Mouse (Mus musculus) testis, postnatal 10 days (tissue): ENCODE data around the gene Mdc1.

Experiments
- DNase-seq: peaks from one replicate; pipeline ENCODE4 v3.0.0; 2021; ENCODE audit warnings: low spot score

The Mdc1 gene

DNA sequence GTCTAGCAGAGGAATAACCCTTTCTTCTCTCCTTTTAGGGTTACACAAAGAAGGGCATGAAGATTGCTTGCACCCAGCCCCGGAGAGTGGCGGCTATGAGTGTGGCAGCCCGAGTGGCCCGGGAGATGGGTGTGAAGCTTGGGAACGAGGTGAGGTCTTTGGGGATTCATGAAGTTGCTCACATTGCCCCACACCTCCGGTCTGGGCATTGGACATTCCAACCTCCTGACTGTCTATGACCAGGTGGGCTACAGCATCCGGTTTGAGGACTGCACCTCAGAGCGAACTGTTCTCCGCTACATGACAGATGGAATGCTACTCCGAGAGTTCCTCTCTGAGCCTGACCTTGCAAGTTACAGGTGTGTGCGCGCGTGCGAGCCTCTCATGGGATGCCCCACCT lies 42.5 kb downstream of the Mdc1 start:
- no peak for DNase-seq

DNA sequence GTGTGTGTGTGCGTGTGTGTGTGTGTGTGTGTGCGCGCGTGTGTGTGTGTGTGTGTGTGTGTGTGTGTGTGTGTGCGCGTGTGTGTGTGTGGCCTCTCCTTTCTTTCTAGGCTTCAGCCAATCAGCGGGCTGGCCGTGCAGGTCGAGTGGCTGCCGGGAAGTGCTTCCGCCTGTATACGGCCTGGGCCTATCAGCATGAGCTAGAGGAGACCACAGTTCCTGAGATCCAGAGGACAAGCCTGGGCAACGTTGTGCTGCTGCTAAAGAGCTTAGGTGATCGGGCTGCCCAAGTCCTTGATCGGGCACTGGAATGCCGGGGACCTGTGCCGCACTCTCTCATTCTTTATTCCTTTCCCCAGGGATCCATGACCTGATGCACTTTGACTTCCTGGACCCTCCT lies 46.4 kb downstream of the Mdc1 start:
- no peak for DNase-seq

DNA sequence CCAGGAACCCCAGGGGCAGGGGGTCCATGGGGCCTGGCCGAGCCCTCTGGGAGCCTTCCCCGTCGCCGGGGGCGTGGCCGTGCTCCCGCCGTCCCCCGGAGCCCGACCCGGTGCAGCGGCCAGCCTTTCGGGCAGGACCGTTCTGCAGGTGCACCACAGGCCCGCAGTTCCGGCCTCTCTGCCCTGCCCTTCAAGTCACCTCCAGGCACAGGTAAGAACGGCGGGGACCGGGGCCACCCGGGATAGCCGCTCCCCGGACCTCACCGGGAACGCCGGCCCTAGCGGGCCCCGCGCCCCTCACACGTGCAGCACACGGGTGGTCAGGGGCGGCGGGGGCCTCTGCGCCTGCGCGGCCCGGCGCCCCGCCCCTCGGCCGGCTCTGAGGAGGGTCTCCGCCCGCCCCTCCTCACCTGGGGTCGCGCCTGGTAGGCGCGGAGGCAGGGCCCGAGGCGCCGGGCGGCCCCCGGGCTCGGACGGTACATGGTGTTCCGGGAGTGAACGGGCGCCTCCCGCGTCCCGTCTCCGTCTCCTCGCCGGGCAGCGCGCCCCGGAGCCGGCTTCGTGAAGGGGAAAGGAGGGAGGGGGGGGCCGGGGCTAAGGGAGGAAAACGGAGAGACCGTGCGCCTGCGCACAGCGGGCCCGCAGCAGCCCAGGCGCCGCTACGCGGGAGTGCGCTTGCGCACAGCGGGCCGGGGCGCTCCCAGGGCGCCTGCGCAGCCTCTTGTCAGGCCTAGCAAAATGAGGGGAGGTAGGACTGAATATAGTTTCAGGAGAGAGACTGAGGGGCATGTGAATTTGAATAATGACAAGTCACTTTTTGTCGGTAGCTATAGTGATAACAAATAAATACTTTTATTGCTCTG lies 55.7 kb downstream of the Mdc1 start, which contains the start of gene 2310061I04Rik:
Gene 2310061I04Rik, minus strand, starts transcription at position 651 of the 863 bp plus-strand sequence.
- peak; percentile 92 for DNase-seq

DNA sequence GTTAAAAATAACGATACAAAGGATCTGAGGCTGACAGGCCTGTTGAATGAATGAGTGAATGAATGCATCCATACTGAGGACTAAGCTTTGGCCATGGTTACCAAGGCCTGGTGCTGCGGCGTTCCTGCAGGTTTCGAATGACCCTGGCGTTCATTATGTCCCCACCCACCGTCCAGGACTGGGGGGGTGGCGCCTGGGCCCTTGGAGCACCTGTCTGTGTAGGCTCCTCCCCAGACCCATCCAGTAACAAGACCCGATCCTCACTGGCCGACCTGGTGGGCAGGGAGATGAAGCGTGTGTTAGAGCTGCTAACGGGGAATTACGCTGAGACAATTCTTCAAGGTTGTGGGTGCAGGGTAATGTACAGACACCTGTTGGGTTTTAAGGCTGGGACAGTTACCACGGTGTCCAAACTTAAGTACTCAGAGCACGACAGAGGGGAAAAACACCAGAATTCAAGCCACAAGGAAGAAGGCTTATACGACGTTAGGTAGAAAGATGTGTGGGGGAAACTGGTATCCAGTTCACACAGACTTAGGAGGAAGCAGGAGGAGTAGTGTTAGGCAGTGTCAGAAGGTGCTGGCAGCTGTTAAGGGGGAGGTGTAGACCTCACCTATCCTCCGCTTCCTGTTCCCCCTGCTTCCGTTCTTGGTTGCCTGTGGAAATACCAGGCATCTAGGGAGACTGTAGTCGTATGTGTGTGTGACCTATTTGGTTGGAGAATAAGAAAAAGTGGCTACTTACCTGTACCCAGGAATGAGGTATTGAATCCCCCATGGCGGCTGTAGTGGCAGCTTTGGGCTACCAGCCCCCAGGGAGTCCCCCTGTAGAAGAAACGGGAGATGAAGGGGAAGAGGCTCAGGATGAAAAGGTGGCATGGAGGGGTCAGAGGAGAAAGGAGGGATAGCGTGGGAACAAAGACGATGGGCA lies 56.6 kb downstream of the Mdc1 start:
- DNase-seq, result no peak

DNA sequence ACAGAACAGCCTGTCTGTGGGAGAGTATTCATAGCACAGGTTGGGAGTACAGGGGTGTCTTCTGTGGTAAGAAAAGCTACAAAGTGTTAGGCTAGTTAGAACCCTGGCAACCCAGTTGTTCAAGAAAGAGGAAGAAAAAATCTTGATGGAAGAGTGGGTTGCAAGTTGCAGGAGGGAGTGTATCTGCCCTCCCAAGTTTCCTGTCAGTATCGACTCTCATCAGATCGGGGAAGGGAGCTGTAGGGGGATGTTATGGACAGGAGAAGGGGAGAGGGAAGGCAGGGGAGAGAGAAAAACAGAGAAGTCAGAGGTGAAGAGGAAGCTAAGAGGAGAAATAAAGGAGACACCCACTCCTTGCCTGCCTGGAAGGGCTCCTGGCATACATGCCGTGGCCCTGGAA lies 59.3 kb downstream of the Mdc1 start:
- DNase-seq, result no peak

DNA sequence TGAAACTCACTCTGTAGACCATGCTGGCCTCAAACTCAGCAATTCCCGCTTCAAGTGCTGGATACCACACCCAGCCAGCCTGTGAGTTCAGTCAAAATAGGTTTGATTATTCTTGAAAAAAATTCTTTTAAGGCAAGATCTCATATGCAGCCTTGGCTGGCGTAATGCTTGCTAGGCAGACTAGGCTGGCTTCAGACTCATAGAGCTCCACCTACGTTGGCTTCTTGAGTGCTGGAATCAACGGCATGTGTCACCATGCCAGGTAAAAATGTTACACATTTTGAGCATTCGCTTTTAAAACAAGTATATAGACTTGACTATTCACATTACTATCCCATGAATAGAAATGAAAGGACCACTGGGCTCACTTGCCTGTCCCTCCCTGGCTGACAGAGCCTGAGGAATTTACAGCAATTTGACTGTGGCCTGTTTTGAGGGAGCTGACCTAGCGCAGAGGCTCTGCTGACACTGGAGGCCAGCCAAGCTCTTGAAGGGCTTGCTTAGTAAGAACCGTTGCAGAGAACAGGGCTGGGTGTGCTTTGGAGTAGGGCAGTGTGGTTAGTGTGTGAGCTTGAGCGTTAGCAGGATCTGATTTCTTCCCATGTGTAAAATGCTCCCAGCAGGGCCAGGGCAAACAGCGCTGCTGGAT lies 62.2 kb downstream of the Mdc1 start:
- DNase-seq, result no peak

DNA sequence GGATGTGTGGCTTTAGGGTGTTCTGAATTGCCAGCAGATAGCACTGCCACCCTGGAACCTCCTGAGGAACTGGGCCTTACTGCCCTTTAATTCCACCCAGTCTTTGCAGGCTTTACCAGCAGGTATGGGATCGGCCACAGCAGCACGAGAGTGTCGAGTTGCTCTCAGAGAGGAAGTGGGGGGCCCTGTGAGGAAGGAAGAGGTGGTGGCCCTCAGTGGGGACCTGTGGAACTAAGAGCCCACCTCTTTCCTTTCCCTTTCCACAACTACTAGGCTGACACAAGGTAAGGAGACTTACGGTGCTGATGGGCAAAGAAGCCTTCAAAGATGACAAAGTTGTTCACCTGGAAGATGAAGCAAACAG lies 62.7 kb downstream of the Mdc1 start:
- DNase-seq, result no peak

DNA sequence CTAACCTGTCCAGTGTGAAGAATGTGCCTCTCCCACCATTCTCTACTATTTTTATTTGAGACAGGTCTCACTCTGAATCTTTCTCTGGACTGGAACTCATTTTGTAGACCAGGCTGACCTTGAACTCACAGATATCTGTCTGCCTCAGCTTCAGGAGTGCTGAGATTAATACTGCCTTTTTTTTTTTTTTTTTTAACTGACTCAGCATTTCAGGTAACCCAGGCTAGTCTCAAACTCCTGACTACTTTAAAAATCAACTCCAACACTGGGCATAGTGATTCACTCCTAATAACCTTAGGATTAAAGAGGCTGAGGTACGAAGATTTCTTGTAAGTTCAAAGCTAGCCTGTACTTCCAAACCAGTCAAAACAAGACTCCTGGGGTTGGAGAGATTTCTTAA lies 64.3 kb downstream of the Mdc1 start:
- no peak for DNase-seq

DNA sequence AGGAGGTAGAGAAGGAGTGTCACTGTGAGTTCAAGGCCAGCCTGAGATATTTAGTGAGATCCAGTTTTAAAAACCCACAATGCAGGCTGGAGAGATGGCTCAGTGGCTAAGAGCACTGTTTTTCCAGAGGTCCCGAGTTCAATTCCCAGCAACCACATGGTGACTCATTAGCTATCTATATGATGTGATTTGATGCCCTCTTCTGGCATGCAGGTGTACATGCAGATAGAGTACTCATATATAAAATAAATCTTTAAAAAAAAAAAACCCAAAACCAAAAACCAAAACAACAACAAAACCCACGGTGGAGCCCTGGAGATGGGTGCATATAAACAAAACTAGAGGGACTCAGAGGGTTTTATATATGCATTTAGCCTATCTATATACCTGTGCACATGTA lies 66.3 kb downstream of the Mdc1 start:
- no peak for DNase-seq
